Mouse (Mus musculus): Measurements from ENCODE around the gene Brd3os. TPM values are rescaled to one million over a fixed set of nuclear protein-coding genes. Genes with fewer than 3 reads are reported as not detected.

The Brd3os gene
- 0.29 and 0.39 TPM in 2 replicates for polyA plus RNA-seq (2012; rRNA removed)
- polyA plus RNA-seq (2014; fragmentation: Nextera tagmentation; extraction: Ambion mirVana) = 0.33 and 0.44 TPM in 2 replicates

DNA sequence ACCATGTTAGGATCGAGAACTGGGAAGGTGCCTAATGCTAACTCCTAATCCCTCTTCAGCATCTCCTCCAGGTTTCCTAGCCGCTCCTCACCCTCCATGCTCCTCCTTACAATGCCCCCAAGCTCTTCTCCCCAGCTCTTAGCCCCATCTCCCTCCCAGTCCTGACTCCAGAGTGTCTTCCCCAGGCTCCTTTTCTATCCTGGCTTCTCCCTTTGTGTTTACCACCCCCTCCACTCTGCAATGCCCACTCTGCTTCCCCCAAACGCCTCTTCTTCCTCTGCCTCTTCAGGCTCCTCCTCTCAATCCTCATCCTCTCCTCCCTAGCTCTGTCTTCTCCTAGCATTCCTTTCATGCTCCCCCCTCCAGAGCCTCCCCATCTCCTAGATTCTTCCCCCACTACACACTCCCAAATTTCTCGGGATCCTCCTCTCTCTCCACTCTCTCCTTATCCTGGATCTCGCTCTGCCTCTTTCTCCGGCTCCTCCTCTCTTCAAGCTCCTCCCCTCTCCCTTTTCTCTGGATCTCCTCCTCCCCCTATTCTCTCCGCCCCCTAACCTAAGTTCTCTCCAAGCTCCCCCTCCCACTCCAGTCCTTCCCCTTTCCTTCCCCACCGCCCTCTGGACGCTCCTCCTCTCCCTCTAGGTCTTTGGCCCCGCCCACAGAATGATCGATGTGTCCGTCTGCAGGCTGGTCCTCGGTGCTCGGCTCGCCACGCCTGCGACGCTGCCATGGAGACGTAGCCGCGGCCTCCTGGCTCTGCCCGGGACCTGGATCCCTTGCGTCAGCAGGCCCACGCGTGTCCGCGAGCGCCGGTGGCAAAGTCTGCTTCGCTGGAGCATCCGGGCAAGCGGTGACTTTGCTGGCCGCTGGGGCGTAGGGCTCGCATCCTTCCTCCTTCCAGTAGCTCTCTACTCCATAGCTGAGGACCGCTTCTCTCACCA is at the start of gene Brd3os:
Gene Brd3os, plus strand, starts transcription at position 558 of the 941 bp plus-strand sequence.
- peak; percentile 86 to 94 (median 88) for DNase-seq (ENCODE audit: low read depth in 3 of 3, low spot score in 3 of 3)
- Histone ChIP-seq H3K9me3 (ENCODE audit: control insufficient read depth, low read length) (no peaks in the 10 kb centered on the region), H3K4me1 (replicated peaks; ENCODE audit: control insufficient read depth in 2 of 2, insufficient read depth in 2 of 2, low read length in 1 of 2) (peaks cover 13 to 23% of the 10 kb centered on the region in 2 experiments; a peak in 3 of 4 replicates), H3K27ac (no peak within 1 kb of the TSS), H3K27me3 (ENCODE audit: control insufficient read depth, insufficient read depth, low read length) (no peaks in the 10 kb centered on the region), H3K4me2 (ENCODE audit: low read depth) (peak within 1 kb of the TSS; percentile 91), H3K36me3 (replicated peaks; ENCODE audit: control insufficient read depth, insufficient read depth, low read depth) (no peaks in the 10 kb centered on the region; the same call in none of the 2 replicates), H3K9ac (replicated peaks) (peak within 1 kb of the TSS; percentile 53), H3K4me3 (ENCODE audit: insufficient read depth in 1 of 2, low read depth in 2 of 2, low read length in 2 of 2) (peak within 1 kb of the TSS; percentile 46 to 62)
- 2% methylated on average over 35 of the region's 36 CpGs for WGBS (ENCODE audit: insufficient replicate concordance)
- ATAC-seq (ENCODE audit: insufficient read depth) = peak; percentile 84
- TF ChIP-seq EP300 (IDR thresholded peaks at IDR 0.05; ENCODE audit: low read depth) (no peak), CTCF (IDR thresholded peaks at IDR 0.05; ENCODE audit: low read depth) (no peak)

DNA sequence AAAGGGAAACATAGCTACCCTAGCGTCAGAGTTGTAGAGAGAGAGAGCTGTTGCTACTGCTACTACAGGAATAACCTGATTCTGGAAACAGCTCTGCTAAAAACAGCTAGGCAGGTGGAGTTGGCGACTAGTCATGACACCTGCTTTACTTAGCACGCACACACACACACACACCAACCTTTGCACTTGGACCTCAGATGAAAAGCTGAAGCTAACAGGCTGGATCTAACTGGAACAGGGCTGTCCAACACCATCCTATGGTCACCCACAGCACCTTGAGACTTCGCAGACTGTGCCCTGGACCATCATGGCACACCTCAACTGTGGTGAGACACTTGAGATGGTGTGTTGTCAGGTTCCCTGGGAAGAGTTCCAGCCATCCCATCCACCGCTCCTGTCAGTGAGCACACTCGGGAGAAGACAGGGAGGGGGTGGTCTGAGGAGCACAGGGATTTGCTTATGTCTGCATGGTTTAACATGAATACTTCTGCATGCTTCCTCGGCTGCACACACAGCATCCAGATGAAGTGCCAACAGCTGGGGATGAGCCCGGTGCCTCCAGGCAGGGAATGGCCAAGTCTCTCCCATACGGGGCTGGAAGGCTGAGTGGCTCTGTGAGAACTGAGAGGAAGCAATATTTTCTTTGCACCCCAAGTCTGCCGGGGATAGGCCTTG is 47.8 kb upstream of the Brd3os start:
- H3K4me2 ChIP-seq (ENCODE audit: low read depth) = no peak overlapping the region
- H3K27ac ChIP-seq = no peak overlapping the region
- H3K36me3 ChIP-seq (replicated peaks; ENCODE audit: control insufficient read depth, insufficient read depth, low read depth) = no peaks in the 10 kb centered on the region
- WGBS (ENCODE audit: insufficient replicate concordance) = 61% methylated on average over 10 of the region's 10 CpGs
- no peaks in the 10 kb centered on the region for H3K27me3 ChIP-seq (ENCODE audit: control insufficient read depth, insufficient read depth, low read length)
- DNase-seq (ENCODE audit: low read depth in 3 of 3, low spot score in 3 of 3) (no peak), ATAC-seq (ENCODE audit: insufficient read depth) (no peak)
- no peak overlapping the region for H3K9ac ChIP-seq (replicated peaks)
- TF ChIP-seq CTCF (IDR thresholded peaks at IDR 0.05; ENCODE audit: low read depth) (no peak), EP300 (IDR thresholded peaks at IDR 0.05; ENCODE audit: low read depth) (no peak)
- H3K4me1 ChIP-seq (replicated peaks; ENCODE audit: control insufficient read depth in 2 of 2, insufficient read depth in 2 of 2, low read length in 1 of 2) = peaks cover 13 to 23% of the 10 kb centered on the region in 2 experiments
- H3K4me3 ChIP-seq (ENCODE audit: insufficient read depth in 1 of 2, low read depth in 2 of 2, low read length in 2 of 2) = no peak overlapping the region
- H3K9me3 ChIP-seq (ENCODE audit: control insufficient read depth, low read length) = no peaks in the 10 kb centered on the region

DNA sequence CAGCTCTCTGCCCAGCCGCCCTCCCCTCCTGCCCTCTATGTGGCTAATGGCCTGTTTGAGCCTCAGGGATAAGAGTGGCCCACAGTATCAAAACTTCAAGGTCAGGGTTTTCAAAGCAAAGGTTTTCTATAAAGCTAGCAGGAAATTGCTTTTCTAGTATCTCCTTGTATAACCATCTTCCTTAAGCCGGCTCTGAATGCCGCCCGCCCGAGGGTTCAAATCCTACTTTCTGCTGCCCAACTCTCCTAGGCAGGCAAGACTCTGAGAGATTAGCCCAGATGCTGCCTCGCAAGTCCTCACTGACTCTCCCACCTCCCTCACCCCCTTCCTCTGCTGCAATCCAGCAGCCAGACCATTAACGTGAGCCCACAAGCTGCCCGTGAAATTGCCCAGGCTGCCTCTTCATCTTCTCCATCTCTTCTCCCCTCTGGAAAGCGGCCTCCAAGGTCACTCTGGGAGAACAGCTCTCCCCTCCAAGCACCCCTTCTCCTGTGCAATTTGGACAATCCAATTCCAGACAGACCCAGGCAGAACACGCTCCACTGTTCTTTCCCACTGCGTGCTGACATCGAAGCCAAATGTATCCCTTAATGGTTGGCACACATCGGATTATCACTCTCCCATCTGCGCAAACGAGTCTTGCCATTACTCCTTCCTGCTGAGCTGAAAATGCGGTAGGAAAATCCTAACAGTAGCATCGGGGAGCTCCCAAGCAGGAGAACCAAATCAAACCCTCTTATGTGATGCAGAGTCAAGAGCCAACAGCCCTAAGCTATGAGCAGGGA is 45.3 kb upstream of the Brd3os start:
- Histone ChIP-seq H3K9me3 (ENCODE audit: control insufficient read depth, low read length) (no peaks in the 10 kb centered on the region), H3K27me3 (ENCODE audit: control insufficient read depth, insufficient read depth, low read length) (no peaks in the 10 kb centered on the region), H3K9ac (replicated peaks) (no peak overlapping the region), H3K4me1 (replicated peaks; ENCODE audit: control insufficient read depth in 2 of 2, insufficient read depth in 2 of 2, low read length in 1 of 2) (no peaks in the 10 kb centered on the region; a peak in 1 of 4 replicates), H3K4me3 (ENCODE audit: insufficient read depth in 1 of 2, low read depth in 2 of 2, low read length in 2 of 2) (no peak overlapping the region), H3K36me3 (replicated peaks; ENCODE audit: control insufficient read depth, insufficient read depth, low read depth) (no peaks in the 10 kb centered on the region), H3K4me2 (ENCODE audit: low read depth) (no peak overlapping the region), H3K27ac (no peak overlapping the region)
- DNase-seq (ENCODE audit: low read depth in 3 of 3, low spot score in 3 of 3) (no peak), ATAC-seq (ENCODE audit: insufficient read depth) (no peak)
- WGBS (ENCODE audit: insufficient replicate concordance) = 72% methylated on average over 17 of the region's 17 CpGs
- TF ChIP-seq EP300 (IDR thresholded peaks at IDR 0.05; ENCODE audit: low read depth) = no peak
- no peak for TF ChIP-seq CTCF (IDR thresholded peaks at IDR 0.05; ENCODE audit: low read depth)

DNA sequence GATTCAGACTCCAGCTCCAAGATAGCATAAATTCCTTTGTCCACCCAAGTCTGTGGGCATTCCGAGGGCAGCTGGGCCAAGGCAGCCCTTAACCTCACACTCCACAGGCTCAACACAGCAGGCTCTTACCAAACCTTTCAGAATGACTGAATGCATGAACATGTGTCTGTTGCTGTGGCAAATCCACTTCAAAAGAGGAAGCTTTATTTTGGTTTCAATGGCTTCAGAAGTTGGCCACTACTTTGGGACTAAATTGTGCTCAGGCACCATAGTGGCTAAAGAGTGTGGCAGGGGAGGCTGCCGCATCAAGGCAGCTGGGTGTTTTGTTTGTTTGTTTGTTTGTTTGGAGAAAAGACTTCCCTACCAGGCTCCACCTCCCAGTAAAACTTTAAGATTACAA is 42.0 kb upstream of the Brd3os start:
- Histone ChIP-seq H3K4me3 (ENCODE audit: insufficient read depth in 1 of 2, low read depth in 2 of 2, low read length in 2 of 2) (no peak overlapping the region), H3K27me3 (ENCODE audit: control insufficient read depth, insufficient read depth, low read length) (no peaks in the 10 kb centered on the region), H3K27ac (no peak overlapping the region), H3K4me1 (replicated peaks; ENCODE audit: control insufficient read depth in 2 of 2, insufficient read depth in 2 of 2, low read length in 1 of 2) (peaks cover 0 to 12% of the 10 kb centered on the region in 2 experiments; a peak in 3 of 4 replicates), H3K9ac (replicated peaks) (no peak overlapping the region), H3K4me2 (ENCODE audit: low read depth) (no peak overlapping the region), H3K9me3 (ENCODE audit: control insufficient read depth, low read length) (no peaks in the 10 kb centered on the region), H3K36me3 (replicated peaks; ENCODE audit: control insufficient read depth, insufficient read depth, low read depth) (no peaks in the 10 kb centered on the region)
- WGBS (ENCODE audit: insufficient replicate concordance) = 82% methylated on average over 2 of the region's 2 CpGs
- DNase-seq (ENCODE audit: low read depth in 3 of 3, low spot score in 3 of 3) = no peak
- no peak for TF ChIP-seq CTCF (IDR thresholded peaks at IDR 0.05; ENCODE audit: low read depth)
- TF ChIP-seq EP300 (IDR thresholded peaks at IDR 0.05; ENCODE audit: low read depth) = no peak
- no peak for ATAC-seq (ENCODE audit: insufficient read depth)

Measured in liver, embryonic 14.5 days (tissue).